Mouse (Mus musculus): ENCODE measurements around the gene Dmrtc1a. TPM values are rescaled to one million over a fixed set of nuclear protein-coding genes. Genes with fewer than 3 reads are reported as not detected.

Gene Dmrtc1a
- not detected for polyA plus RNA-seq (2015; fragmentation: Illumina TruSeq; extraction: RNeasy Lipid Tissue Mini Kit (QIAGEN cat#74804); ENCODE audit: insufficient read depth, low replicate concordance)

DNA sequence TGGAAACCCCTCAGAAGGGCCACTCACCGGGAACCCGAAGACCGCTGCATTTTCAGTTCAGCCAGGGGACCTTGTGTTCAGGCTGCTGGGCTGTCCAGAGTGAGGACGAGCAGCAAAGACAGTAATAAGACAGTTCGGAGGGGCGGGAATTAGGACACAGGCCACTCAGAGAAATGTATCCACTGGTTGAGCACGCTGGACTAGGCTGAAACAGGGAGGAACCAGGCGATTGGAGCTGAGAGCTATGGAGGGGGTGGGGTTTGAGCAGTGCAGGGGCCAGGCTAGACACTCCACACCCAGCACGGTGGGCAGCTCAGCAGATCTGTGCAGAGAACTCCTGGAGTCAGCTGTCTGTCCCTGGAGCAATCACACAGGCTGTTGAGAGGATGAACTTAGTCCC lies at the start of gene Dmrtc1a, which contains the start of gene 1700011M02Rik:
Dmrtc1a (minus strand) TSS at position 101 of the 400 bp plus-strand sequence.
1700011M02Rik (plus strand) TSS at position 319 of the 400 bp plus-strand sequence.

GRCm38 (mm10) chrX:102928072-102928471 lies 19.6 kb upstream of the Dmrtc1a start, which contains the start of gene 1700018G05Rik:
TSS of gene 1700018G05Rik (plus strand) at chrX:102928372.

DNA sequence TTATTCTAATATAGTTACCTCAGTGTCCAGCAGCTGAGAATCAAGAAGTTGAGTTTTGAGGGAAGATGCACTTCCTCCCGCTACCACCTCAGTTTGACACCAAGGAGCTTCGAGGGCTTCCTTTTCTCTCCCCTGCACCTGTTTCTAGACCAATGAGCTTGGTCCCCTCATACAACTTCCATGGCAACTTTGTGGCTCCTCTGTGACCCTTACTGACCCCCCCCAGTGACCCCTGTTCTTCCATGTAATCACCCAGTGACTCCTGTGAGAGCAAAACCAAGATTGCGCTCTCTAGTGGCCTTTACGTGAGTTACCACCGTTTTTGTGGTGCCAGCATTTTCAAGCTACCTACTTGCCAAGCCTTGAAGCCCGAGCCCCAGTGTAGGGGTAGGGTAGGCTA lies 40.6 kb downstream of the Dmrtc1a start, which contains the start of gene 1700031F05Rik:
1700031F05Rik (minus strand) TSS at position 101 of the 400 bp plus-strand sequence.

DNA sequence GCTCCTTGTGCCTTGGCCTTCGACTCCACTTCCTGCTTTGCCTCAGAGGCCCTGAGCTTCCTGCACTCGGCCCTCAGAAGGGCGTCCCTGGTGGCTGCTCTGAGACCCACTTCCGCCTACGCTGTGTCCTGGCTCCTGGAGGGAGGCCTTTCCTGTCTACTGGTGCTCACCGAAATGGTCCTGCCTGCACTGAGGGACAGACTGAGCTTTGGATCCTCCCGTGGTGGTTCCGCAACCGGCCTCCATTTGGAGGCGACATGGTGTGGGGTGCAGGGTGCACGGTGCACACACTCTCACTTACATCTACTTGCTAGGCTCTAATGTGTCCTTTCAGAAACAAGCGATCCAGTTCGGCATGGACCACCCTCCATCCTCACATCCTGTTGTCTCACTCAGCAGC lies 54.0 kb downstream of the Dmrtc1a start, which contains the start of gene Dmrtc1c2:
Dmrtc1c2 (minus strand) TSS at position 101 of the 400 bp plus-strand sequence.

Other genes with a start within 250 kb of the Dmrtc1a start
- not detected for gene Gm3880, start 221.7 kb downstream of the Dmrtc1a start, polyA plus RNA-seq (2015; fragmentation: Illumina TruSeq; extraction: RNeasy Lipid Tissue Mini Kit (QIAGEN cat#74804); ENCODE audit: insufficient read depth, low replicate concordance)
- not detected for gene Gm9112, start 201.1 kb downstream of the Dmrtc1a start, polyA plus RNA-seq (2015; fragmentation: Illumina TruSeq; extraction: RNeasy Lipid Tissue Mini Kit (QIAGEN cat#74804); ENCODE audit: insufficient read depth, low replicate concordance)
- gene Dmrtc1b, start 200.8 kb downstream of the Dmrtc1a start, polyA plus RNA-seq (2015; fragmentation: Illumina TruSeq; extraction: RNeasy Lipid Tissue Mini Kit (QIAGEN cat#74804); ENCODE audit: insufficient read depth, low replicate concordance): not detected
- not detected for gene Dmrtc1c1, start 105.7 kb downstream of the Dmrtc1a start, polyA plus RNA-seq (2015; fragmentation: Illumina TruSeq; extraction: RNeasy Lipid Tissue Mini Kit (QIAGEN cat#74804); ENCODE audit: insufficient read depth, low replicate concordance)
- not detected for gene Dmrtc1c2, start 54.1 kb downstream of the Dmrtc1a start, polyA plus RNA-seq (2015; fragmentation: Illumina TruSeq; extraction: RNeasy Lipid Tissue Mini Kit (QIAGEN cat#74804); ENCODE audit: insufficient read depth, low replicate concordance)
- not detected for gene 1700031F05Rik, start 40.7 kb downstream of the Dmrtc1a start, polyA plus RNA-seq (2015; fragmentation: Illumina TruSeq; extraction: RNeasy Lipid Tissue Mini Kit (QIAGEN cat#74804); ENCODE audit: insufficient read depth, low replicate concordance)
- gene 1700011M02Rik, start 218 bp upstream of the Dmrtc1a start, polyA plus RNA-seq (2015; fragmentation: Illumina TruSeq; extraction: RNeasy Lipid Tissue Mini Kit (QIAGEN cat#74804); ENCODE audit: insufficient read depth, low replicate concordance): not detected
- not detected for gene 1700018G05Rik, start 19.7 kb upstream of the Dmrtc1a start, polyA plus RNA-seq (2015; fragmentation: Illumina TruSeq; extraction: RNeasy Lipid Tissue Mini Kit (QIAGEN cat#74804); ENCODE audit: insufficient read depth, low replicate concordance)

All from spleen, adult 10 weeks (tissue).